Mouse (Mus musculus): Measurements from ENCODE around the gene Cyp4f15. TPM values are rescaled to one million over a fixed set of nuclear protein-coding genes. Genes with fewer than 3 reads are reported as not detected.

Cyp4f15 gene
- total RNA-seq (2014; fragmentation: Nextera tagmentation) = not detected in 2 replicates
- total RNA-seq (2017) = 0.06 TPM in 1 of 2 replicates, not detected in the other
- polyA plus RNA-seq (2012) = not detected in 2 replicates

DNA sequence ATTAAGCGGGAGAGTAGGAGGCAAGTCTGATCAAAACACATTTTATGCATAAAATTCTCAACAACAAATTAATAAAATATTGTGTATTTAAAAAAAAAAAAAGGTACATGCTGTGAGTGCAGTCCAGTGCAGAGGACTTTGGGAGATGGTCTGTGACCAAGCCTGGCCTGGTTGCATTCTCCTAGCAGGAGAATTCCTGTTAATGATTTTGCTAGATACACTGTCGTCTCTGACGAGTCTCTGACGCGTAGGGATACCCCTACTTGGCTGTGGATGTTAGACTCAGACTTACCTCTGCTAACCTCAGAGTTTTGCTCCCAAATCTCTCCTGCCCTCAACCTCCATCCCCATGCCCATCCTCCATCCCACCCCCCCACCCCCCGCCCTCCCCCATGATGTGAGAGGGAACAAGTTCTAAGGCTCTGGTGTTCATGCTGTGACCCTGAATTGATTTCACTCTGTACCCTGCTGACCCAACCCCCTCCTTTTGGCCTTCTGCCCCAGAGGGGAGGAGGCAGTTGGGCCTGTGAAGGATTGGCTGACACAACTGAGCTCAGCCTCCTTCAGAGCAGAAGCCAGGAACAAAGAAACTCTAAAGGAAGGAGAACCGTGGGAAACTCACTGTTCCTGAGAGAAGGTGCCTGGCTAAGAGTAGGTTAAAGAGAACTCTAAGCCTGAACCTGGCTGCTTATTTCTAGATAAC, at the start of gene Cyp4f15:
TSS of gene Cyp4f15 (plus strand) at position 580 of the 703 bp plus-strand sequence.
- DNase-seq (ENCODE audit: low spot score) = no peak
- no peak within 1 kb of the TSS for H3K4me3 ChIP-seq (ENCODE audit: low read depth, low read length)
- H3K4me1 ChIP-seq (ENCODE audit: insufficient read depth, low read depth, low read length) = no peaks in the 10 kb centered on the region
- H3K9me3 ChIP-seq (replicated peaks) = no peaks in the 10 kb centered on the region
- H3K27me3 ChIP-seq (ENCODE audit: insufficient read depth, low read length) = no peaks in the 10 kb centered on the region
- no peak for ATAC-seq (ENCODE audit: extremely low read depth, insufficient number of reproducible peaks, low FRiP score, poor library complexity, severe bottlenecking)
- no peak for TF ChIP-seq POLR2AphosphoS5 (IDR thresholded peaks at IDR 0.05; ENCODE audit: insufficient replicate concordance, low read depth, low read length)
- TF ChIP-seq CTCF (IDR thresholded peaks at IDR 0.05; ENCODE audit: low read depth, low read length) = no peak
- no peak for TF ChIP-seq GATA2 (IDR thresholded peaks at IDR 0.05; ENCODE audit: borderline replicate concordance, low read depth, low read length)
- TF ChIP-seq GATA1 (IDR thresholded peaks at IDR 0.05; ENCODE audit: borderline replicate concordance, low read length) = no peak
- TF ChIP-seq TAL1 (conservative IDR thresholded peaks at IDR 0.05; ENCODE audit: low read depth, low read length) = no peak
- no peaks in the 10 kb centered on the region for H3K36me3 ChIP-seq (replicated peaks)

DNA sequence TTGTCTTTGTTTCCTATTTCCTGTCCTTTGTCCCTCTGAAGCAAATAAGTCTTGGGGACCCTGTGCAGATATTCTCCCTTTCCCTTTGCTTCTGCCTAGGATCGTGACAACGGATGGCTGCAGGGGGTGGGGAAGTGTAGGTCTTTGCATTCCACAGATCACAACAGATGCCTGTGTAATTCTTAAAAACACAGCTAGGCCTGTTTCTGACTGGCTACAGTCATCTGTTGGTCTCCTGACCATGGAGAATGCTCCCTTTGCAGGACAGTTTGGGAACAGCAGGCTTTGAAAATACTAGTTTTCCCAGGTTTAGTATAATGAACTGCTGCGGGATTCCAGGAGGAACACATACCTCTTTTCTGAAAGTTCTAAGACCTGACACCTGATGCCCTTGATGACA, 49.1 kb upstream of the Cyp4f15 start:
- ATAC-seq (ENCODE audit: extremely low read depth, insufficient number of reproducible peaks, low FRiP score, poor library complexity, severe bottlenecking) (no peak), DNase-seq (ENCODE audit: low spot score) (no peak)
- H3K36me3 ChIP-seq (replicated peaks) = no peaks in the 10 kb centered on the region
- H3K4me3 ChIP-seq (ENCODE audit: low read depth, low read length) = no peak overlapping the region
- H3K4me1 ChIP-seq (ENCODE audit: insufficient read depth, low read depth, low read length) = no peaks in the 10 kb centered on the region
- H3K27me3 ChIP-seq (ENCODE audit: insufficient read depth, low read length) = peaks cover 2% of the 10 kb centered on the region; the same call in 1 of the 2 replicates
- no peak for TF ChIP-seq POLR2AphosphoS5 (IDR thresholded peaks at IDR 0.05; ENCODE audit: insufficient replicate concordance, low read depth, low read length)
- no peak for TF ChIP-seq CTCF (IDR thresholded peaks at IDR 0.05; ENCODE audit: low read depth, low read length)
- no peak for TF ChIP-seq TAL1 (conservative IDR thresholded peaks at IDR 0.05; ENCODE audit: low read depth, low read length)
- no peak for TF ChIP-seq GATA1 (IDR thresholded peaks at IDR 0.05; ENCODE audit: borderline replicate concordance, low read length)
- no peak for TF ChIP-seq GATA2 (IDR thresholded peaks at IDR 0.05; ENCODE audit: borderline replicate concordance, low read depth, low read length)
- H3K9me3 ChIP-seq (replicated peaks) = no peaks in the 10 kb centered on the region

DNA sequence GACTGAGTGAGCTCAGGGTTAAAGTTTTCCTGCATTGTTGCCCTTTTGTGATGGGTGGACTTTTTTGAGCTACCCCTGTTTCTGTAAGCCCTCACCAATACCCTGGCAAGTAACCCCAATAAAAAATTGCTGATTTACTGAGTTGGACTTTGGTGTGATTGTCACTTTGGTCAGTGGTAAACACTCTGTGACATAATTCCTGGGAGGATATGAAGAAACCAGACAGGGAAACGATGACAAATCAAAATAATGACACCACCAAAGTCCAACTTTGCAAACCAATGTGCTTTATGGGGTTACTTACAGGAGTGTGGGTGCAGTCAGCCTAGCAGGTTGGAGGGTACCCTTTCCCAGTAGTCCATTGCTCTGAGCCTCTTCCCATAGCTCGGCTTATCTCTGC, 48.3 kb upstream of the Cyp4f15 start:
- DNase-seq (ENCODE audit: low spot score) (no peak), ATAC-seq (ENCODE audit: extremely low read depth, insufficient number of reproducible peaks, low FRiP score, poor library complexity, severe bottlenecking) (no peak)
- H3K27me3 ChIP-seq (ENCODE audit: insufficient read depth, low read length) = peaks cover 2% of the 10 kb centered on the region; the same call in 1 of the 2 replicates
- TF ChIP-seq TAL1 (conservative IDR thresholded peaks at IDR 0.05; ENCODE audit: low read depth, low read length) (no peak), GATA1 (IDR thresholded peaks at IDR 0.05; ENCODE audit: borderline replicate concordance, low read length) (no peak), GATA2 (IDR thresholded peaks at IDR 0.05; ENCODE audit: borderline replicate concordance, low read depth, low read length) (no peak), POLR2AphosphoS5 (IDR thresholded peaks at IDR 0.05; ENCODE audit: insufficient replicate concordance, low read depth, low read length) (no peak), CTCF (IDR thresholded peaks at IDR 0.05; ENCODE audit: low read depth, low read length) (no peak)
- no peaks in the 10 kb centered on the region for H3K4me1 ChIP-seq (ENCODE audit: insufficient read depth, low read depth, low read length)
- no peaks in the 10 kb centered on the region for H3K9me3 ChIP-seq (replicated peaks)
- no peaks in the 10 kb centered on the region for H3K36me3 ChIP-seq (replicated peaks)
- H3K4me3 ChIP-seq (ENCODE audit: low read depth, low read length) = no peak overlapping the region

DNA sequence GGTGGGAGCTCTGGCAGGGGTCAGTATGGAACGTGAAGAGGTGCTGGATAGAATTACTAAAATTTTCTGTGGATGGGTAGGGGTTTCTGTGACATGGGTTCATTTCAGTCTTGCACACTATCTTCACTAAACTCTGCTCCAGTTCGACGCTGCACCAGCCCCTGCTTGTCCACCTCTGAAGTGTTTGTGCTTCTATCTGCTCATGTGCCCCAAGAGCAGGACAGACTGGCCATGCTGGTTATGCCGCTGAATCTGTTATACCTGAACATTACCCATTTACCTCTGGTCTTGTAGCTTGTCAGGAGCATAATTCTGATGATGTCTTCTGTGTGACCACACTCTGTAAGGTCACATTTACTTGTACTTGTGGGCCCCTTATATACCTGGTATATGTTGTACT, 38.8 kb upstream of the Cyp4f15 start:
- DNase-seq (ENCODE audit: low spot score) (no peak), ATAC-seq (ENCODE audit: extremely low read depth, insufficient number of reproducible peaks, low FRiP score, poor library complexity, severe bottlenecking) (no peak)
- no peaks in the 10 kb centered on the region for H3K4me1 ChIP-seq (ENCODE audit: insufficient read depth, low read depth, low read length)
- H3K27me3 ChIP-seq (ENCODE audit: insufficient read depth, low read length) = no peaks in the 10 kb centered on the region
- no peak for TF ChIP-seq GATA2 (IDR thresholded peaks at IDR 0.05; ENCODE audit: borderline replicate concordance, low read depth, low read length)
- no peak for TF ChIP-seq POLR2AphosphoS5 (IDR thresholded peaks at IDR 0.05; ENCODE audit: insufficient replicate concordance, low read depth, low read length)
- TF ChIP-seq CTCF (IDR thresholded peaks at IDR 0.05; ENCODE audit: low read depth, low read length) = no peak
- no peak for TF ChIP-seq TAL1 (conservative IDR thresholded peaks at IDR 0.05; ENCODE audit: low read depth, low read length)
- TF ChIP-seq GATA1 (IDR thresholded peaks at IDR 0.05; ENCODE audit: borderline replicate concordance, low read length) = no peak
- H3K4me3 ChIP-seq (ENCODE audit: low read depth, low read length) = no peak overlapping the region
- H3K9me3 ChIP-seq (replicated peaks) = no peaks in the 10 kb centered on the region
- no peaks in the 10 kb centered on the region for H3K36me3 ChIP-seq (replicated peaks)

DNA sequence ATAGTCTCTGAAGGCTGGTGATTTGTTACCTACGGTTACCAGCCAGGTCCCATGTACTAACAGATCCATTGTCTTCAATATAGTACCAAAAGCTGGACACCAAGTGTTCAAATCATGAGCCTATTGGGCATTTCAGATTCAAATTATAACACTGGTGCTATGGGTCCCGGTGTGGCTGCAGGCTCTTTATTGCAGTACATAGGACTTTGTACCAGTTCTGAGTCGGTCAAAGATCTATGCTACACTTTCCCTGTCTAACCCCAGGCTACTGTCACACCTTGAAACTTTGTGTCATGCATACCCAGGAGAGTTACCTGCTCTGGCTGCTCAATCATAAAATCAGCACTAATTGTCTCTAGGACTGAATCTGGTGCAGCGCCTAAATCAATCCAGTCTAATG, 31.6 kb upstream of the Cyp4f15 start:
- Histone ChIP-seq H3K36me3 (replicated peaks) (no peaks in the 10 kb centered on the region), H3K4me3 (ENCODE audit: low read depth, low read length) (no peak overlapping the region), H3K9me3 (replicated peaks) (no peaks in the 10 kb centered on the region), H3K27me3 (ENCODE audit: insufficient read depth, low read length) (peaks cover 3% of the 10 kb centered on the region; the same call in 1 of the 2 replicates), H3K4me1 (ENCODE audit: insufficient read depth, low read depth, low read length) (no peaks in the 10 kb centered on the region)
- ATAC-seq (ENCODE audit: extremely low read depth, insufficient number of reproducible peaks, low FRiP score, poor library complexity, severe bottlenecking) (no peak), DNase-seq (ENCODE audit: low spot score) (no peak)
- no peak for TF ChIP-seq CTCF (IDR thresholded peaks at IDR 0.05; ENCODE audit: low read depth, low read length)
- no peak for TF ChIP-seq GATA2 (IDR thresholded peaks at IDR 0.05; ENCODE audit: borderline replicate concordance, low read depth, low read length)
- no peak for TF ChIP-seq POLR2AphosphoS5 (IDR thresholded peaks at IDR 0.05; ENCODE audit: insufficient replicate concordance, low read depth, low read length)
- TF ChIP-seq GATA1 (IDR thresholded peaks at IDR 0.05; ENCODE audit: borderline replicate concordance, low read length) = no peak
- TF ChIP-seq TAL1 (conservative IDR thresholded peaks at IDR 0.05; ENCODE audit: low read depth, low read length) = no peak

DNA sequence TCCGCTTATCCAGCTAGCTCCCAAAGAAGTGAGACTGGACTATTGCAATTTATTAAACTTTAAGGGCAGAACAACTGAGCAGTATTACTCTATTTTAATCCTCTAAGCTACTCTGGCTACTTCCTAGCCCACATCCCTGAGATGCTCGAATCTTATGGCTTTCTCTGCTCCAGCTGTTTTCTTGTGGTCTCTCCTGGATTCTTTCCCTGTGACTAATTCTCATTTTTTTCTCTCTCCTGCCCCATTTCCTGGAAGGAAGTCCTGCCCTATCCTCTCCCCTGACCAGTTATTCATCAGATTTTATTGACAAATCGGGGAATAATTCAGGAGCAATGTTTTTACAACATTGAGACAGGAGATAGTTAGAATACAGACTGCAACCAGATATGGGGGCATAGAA, 28.4 kb upstream of the Cyp4f15 start:
- no peak for ATAC-seq (ENCODE audit: extremely low read depth, insufficient number of reproducible peaks, low FRiP score, poor library complexity, severe bottlenecking)
- Histone ChIP-seq H3K27me3 (ENCODE audit: insufficient read depth, low read length) (peaks cover 3% of the 10 kb centered on the region; the same call in 1 of the 2 replicates), H3K36me3 (replicated peaks) (no peaks in the 10 kb centered on the region), H3K4me3 (ENCODE audit: low read depth, low read length) (no peak overlapping the region), H3K4me1 (ENCODE audit: insufficient read depth, low read depth, low read length) (no peaks in the 10 kb centered on the region), H3K9me3 (replicated peaks) (no peaks in the 10 kb centered on the region)
- TF ChIP-seq POLR2AphosphoS5 (IDR thresholded peaks at IDR 0.05; ENCODE audit: insufficient replicate concordance, low read depth, low read length) = no peak
- TF ChIP-seq CTCF (IDR thresholded peaks at IDR 0.05; ENCODE audit: low read depth, low read length) = no peak
- no peak for TF ChIP-seq GATA1 (IDR thresholded peaks at IDR 0.05; ENCODE audit: borderline replicate concordance, low read length)
- no peak for TF ChIP-seq TAL1 (conservative IDR thresholded peaks at IDR 0.05; ENCODE audit: low read depth, low read length)
- no peak for TF ChIP-seq GATA2 (IDR thresholded peaks at IDR 0.05; ENCODE audit: borderline replicate concordance, low read depth, low read length)
- no peak for DNase-seq (ENCODE audit: low spot score)

Data from G1E (cell line).